Mouse (Mus musculus) lung, postnatal 4 days (tissue): ENCODE data around the gene Prdx1.
"Not testable (repeated sequence)": the region's sequence is repeated elsewhere in the genome, so short reads cannot be mapped to it uniquely, and the experiment has no call there.

ENCODE experiments used
- DNase-seq, 2 experiments: peaks; one replicate each; pipeline ENCODE4 v3.0.0; 2021

Prdx1 gene

DNA sequence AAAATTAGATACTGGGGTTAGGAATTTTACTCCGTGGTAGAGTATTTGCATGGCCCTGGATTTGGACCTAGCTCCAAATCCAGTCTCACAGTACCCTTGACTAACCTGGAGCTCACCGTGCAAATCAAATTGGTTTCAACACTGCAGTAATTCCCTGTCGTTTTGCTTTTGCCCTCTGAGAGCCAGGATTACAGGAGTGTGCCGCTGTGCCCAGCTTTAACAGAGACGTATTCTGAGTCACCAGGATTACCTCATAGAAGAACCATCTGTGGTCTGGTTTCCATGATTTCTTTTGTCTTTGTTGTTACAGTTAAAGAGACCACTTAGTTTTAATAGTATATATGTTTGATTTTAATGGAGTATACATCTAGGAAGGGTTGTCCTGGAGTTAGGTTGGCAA lies 6.2 kb upstream of the Prdx1 start:
- DNase-seq = no peak

- not testable (repeated sequence) for DNase-seq
These were observed 4.8 kb upstream of the Prdx1 start for GRCm38 (mm10) chr4:116680521-116680920.

DNA sequence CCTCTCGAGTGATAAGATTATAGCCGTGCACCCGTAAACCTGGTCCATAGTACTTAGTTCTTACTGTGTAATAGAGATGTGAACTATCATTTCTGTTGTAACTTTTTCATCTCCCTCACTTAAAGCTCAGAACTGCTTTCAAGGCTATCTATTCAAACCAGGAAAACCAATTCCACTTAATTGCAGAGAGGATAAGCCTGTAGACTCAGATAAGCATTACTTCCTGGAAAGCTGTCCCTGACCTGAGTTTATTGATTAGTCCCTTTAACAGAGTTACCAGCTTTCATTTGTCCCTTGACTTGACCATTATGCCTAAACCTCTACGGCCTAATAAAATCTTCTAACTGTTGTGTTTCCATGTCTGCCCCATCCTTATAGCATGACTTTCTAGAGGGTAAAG lies 1.4 kb upstream of the Prdx1 start:
- DNase-seq = no peak

- no peak for DNase-seq
These were observed 679 bp upstream of the Prdx1 start for GRCm38 (mm10) chr4:116684665-116685064.

GRCm38 (mm10) chr4:116687041-116687440 lies 1.7 kb downstream of the Prdx1 start:
- DNase-seq = no peak

GRCm38 (mm10) chr4:116689309-116689876 lies 4.0 kb downstream of the Prdx1 start:
- DNase-seq = no peak

DNA sequence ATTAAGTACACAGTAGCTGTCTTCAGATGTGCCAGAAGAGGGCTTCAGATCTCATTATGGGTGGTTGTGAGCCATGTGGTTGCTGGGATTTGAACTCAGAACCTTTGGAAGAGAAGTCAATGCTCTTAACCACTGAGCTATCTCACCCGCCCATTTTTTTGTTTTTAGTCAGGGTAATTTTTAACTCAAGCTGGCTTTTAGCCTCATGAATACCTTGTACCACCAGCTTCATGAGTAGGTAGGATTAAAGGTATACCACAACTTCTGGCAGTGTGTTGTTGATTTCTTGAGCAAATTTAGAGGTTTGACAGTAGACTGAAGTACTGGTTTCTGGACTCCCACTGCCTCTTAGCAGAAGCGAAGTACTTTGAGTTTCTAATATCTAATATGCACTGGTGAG lies 6.8 kb downstream of the Prdx1 start:
- DNase-seq = no peak

DNA sequence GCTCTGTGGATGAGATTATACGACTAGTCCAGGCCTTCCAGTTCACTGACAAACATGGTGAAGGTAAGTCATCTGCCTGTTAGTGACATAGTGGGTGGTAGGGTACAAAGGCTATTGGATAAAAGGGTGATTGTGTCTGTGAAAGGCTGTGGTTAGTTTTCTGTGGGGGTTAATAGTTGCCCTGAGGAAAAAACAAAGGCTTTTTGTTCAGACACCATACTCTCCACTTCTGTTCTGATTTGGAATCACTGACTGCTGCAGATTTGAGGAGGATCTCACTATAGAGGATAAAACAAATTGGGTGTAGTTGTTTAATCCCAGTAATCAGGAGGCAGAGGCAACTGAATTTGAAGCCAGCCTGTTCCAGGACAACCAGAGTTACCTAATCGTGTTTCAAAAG lies 8.4 kb downstream of the Prdx1 start:
- no peak for DNase-seq

- no peak for DNase-seq
These were observed 13.5 kb downstream of the Prdx1 start for GRCm38 (mm10) chr4:116698693-116699342.

- no peak for DNase-seq
These were observed 15.6 kb downstream of the Prdx1 start for GRCm38 (mm10) chr4:116700964-116701363.

GRCm38 (mm10) chr4:116703804-116704203 lies 18.5 kb downstream of the Prdx1 start:
- DNase-seq = peak; percentile 71 to 83

GRCm38 (mm10) chr4:116707666-116708065 lies 22.3 kb downstream of the Prdx1 start:
- no peak for DNase-seq

DNA sequence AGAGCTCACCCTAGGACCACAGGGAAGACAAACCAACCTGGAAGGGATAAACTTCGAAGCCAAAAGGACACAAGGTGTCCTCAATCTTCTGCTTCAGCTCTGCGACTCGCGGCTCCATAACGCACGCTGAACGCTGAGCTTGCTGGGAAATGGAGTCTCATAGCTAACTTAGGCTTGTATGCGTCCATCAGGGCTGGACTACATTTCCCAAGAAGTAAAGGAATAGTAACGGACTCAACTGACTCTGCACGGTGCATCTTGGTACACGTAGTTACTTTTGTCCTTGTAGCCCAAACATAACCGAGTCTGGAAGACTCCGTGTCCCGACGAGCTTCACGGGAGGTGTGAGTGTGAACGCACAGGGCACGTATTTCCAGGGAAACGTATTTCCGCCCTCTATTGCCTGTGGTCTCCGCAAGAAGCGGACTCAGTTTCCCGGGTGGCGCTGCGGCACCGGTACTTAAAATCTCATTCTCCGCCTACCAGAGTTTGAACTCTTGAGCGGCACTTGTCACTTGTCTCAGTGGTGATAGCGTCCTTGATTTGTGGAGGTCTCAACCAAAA lies 22.9 kb downstream of the Prdx1 start, which contains the start of the genes Mmachc and Ccdc163:
Mmachc (minus strand) TSS at position 206 of the 564 bp plus-strand sequence.
Ccdc163 (plus strand) TSS at position 309 of the 564 bp plus-strand sequence.
- DNase-seq = peak; percentile 90 to 96

DNA sequence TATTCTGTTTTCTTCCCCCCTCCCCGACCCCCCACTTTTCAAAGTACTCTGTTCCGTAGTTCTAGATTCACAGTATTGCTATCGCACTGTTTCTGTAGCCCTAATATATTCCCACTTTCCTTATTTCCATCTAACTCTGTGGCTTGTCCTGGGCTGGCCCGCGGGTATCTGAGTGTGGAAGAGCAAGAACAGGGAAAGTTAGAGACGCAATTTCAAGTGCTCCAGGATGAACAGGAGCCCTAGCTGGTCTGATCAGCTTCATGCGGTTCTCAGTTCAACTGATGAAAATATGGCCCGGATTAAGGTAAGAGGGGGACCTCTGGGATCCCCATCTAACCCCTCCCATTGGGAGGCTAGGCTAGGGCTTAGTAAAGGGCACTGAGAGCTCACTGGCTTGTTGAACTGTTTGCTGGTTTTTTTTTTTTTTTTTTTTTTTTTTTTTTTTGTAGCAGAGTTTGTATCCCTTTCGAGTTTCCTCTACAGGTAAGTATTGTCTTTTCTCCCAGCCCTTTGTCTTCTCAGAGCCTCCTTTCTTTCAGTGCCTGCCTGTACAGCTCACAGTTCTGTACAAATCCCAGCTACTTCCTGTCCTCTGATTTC lies 23.5 kb downstream of the Prdx1 start:
- DNase-seq = no peak

- DNase-seq = no peak
These were observed 24.8 kb downstream of the Prdx1 start for GRCm38 (mm10) chr4:116710154-116710553.

DNA sequence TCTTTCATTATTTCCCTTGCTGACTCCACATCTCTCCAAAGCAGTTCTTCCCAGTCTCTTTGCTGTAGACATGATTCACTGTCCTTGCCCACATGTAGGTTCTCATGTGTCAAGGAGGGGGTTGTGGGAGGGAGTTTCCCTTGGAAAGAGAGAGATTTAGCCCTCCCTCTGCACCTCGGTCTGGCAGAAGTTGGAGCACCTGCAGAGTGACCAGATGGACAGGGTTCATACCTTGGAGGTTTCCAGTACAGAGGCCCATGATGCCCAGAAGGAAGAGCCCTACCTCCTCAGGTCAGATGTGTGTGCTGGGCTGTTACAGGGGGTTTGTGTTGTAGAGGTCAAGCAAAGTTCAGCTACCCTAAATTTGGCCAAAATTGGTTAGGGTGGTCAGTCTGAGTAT lies 27.2 kb downstream of the Prdx1 start:
- DNase-seq = no peak

GRCm38 (mm10) chr4:116719396-116719795 lies 34.1 kb downstream of the Prdx1 start:
- DNase-seq = peak; percentile 54 to 78

DNA sequence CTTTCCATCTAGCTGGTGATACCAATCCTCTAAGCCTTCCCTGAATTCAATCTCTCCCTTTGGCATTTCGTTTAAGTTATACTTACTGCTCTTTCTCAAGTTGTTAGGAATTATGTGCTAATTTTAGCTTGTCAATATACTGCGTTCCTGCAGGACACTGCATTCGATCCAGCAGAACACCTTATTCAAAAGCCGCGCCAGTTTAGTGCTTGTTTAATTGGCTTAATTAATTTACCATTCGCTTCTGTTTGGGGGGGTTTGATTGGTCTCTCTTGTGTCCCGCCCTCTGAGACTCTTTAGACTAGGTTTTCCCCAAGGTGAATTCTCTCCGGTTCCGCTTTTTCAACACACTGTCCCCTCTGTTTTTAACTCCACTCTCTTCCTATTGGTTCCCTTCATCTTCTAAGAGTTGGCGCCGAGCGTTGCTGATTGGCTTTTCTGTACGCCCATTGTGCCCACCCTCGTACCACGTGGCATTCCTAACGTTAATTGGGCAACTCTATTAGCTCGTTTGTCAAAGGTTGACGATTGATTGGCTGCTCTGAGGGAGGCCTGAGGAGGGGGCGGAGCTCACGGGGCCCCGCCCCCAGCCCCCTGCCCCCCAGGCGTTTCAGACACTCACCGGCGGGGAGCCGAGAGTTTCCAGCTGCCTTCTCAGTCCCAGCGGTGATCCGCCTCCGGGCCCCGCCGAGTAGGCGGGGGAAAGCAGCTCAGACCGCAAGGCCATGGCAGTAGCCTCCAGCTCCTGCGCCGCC lies 35.2 kb downstream of the Prdx1 start, which contains the start of gene Tesk2:
Tesk2 (plus strand) TSS at position 606 of the 755 bp plus-strand sequence.
- peak; percentile 92 to 95 for DNase-seq

DNA sequence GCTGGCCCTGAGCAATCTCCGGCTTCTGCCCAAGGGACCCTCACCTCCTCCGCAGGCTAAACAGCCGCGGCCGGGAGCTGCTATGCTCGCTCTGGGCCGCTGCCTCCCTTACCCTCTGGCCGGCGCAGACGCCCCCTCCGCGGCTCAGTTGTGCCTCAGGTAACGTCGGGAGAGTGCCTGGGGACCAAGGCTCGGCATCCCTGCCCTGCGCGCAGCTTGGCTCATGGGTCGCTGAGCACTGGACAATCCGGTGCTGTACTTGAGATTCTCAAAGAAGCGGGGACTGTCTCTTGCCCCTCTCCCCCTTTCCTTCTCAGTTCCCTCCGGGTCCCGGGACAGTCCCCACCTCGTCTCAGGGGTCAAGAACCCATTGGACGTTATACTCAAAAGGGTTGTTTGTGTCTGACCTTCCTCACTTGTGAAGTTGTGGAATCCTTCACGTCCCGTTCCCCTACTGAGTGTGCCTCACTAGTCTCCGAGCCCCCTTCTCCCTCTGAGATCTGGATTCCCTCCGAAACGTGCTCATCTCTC lies 35.8 kb downstream of the Prdx1 start:
- DNase-seq = no peak

GRCm38 (mm10) chr4:116722230-116722629 lies 36.9 kb downstream of the Prdx1 start:
- no peak for DNase-seq

DNA sequence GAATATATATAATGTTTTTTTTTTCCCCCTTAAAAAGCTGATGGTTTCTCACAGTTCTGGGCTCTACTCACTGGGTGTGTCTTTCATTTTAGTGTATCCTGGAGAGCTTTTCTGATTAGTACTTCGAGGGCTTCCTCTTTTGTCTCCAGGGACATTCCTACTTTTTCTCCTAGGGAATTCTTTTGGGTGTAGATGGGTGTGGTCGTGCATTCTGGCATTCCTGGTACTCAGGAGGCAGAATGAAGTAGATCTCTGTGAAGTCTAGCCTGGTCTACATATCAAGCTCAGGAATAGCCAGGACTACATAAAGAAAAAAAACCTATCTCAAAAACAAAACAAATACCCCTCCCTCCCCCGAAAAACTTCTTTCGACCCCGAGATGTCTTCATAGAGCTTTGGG lies 40.1 kb downstream of the Prdx1 start:
- no peak for DNase-seq

DNA sequence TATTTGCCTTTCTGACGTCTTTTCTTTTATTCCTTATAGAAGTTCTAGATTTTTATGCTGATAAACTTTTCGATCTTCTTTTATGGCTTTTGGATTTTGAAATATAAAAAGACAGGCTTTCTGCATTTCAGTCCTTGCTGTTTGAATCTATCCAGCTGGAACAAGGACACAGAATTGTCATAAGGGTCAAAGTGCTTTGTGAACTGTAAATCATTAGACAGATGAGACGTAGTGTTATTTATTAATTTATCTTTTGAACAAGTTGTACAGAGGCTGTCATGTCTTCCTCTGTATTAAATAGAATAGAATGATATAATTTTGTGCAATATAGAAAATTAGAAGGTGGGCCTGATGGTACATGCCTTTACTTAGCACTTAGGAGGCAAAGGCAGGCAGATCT lies 42.1 kb downstream of the Prdx1 start:
- no peak for DNase-seq

DNA sequence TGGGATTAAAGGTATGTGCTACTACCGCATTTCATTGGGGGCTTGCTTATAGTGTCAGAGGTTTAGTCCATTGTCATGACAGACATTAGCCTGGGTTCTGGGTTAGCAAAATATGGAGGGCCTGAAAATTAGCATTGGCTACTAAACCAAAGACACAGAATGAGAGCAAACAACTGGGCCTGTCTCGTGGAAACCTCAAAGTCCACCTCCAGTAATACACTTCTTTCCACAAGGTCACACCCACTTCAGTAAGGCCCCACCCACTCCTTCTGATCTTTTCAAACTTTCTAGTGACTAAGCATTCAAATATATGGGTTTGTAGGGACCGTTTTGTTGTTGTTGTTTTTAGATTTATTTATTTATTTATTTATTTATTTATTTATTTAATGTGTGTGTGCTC lies 44.2 kb downstream of the Prdx1 start:
- DNase-seq = no peak
